Mouse (Mus musculus): Measurements from ENCODE around the gene Slc39a8. TPM values are rescaled to one million over a fixed set of nuclear protein-coding genes. Genes with fewer than 3 reads are reported as not detected.

The Slc39a8 gene
- polyA plus RNA-seq, 1 experiment = 5.4 TPM

DNA sequence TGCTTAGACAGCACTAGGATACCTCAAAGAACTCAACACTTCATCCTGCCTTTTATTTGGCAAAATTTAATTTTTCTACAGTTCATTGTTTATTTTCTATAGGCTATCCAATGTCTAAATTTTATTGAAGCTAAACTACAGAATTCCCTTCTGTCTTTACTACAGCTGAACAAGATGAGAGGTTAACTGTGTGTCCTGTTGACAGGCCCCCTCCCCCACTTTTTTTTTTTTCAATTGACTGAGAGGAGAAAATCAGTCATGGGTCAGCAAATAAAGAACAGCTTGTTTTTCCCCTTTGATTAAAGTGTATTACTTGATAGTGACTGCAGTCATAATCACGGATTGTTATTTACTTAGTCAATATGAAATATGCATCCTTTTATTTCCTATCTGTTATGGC is 31.2 kb downstream of the Slc39a8 start:
- Histone ChIP-seq H3K36me3 (ENCODE audit: control insufficient read depth) (peaks cover 99% of the 10 kb centered on the region), H3K9me3 (ENCODE audit: control insufficient read depth, low read length) (no peaks in the 10 kb centered on the region), H3K27me3 (ENCODE audit: control insufficient read depth) (no peaks in the 10 kb centered on the region), H3K4me1 (ENCODE audit: control insufficient read depth) (peaks cover 27% of the 10 kb centered on the region), H3K4me3 (replicated peaks) (no peak overlapping the region)
- TF ChIP-seq GATA1 (IDR thresholded peaks at IDR 0.05; ENCODE audit: low read length) = no peak
- no peak for TF ChIP-seq TAL1 (IDR thresholded peaks at IDR 0.05; ENCODE audit: low read length)

DNA sequence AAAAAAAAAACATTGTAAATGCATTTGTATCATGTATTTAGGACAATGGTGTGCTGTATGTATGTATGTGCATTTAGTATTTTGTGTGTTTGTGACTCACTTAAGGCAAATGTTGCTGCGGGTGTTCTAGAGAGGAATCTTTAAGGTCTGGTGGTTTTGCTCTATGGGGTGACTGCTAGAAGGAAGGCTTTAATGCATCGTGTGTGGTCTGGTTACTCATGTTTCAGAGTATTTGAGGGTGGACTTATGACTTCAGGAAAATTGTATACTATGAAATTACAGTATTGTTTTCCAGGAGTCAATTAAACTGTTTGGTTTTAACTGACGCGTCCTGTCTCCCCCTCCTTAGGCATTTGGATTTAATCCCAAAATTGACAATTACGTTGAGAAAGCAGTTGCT is 32.1 kb downstream of the Slc39a8 start:
- Histone ChIP-seq H3K9me3 (ENCODE audit: control insufficient read depth, low read length) (no peaks in the 10 kb centered on the region), H3K36me3 (ENCODE audit: control insufficient read depth) (peaks cover 100% of the 10 kb centered on the region), H3K27me3 (ENCODE audit: control insufficient read depth) (no peaks in the 10 kb centered on the region), H3K4me1 (ENCODE audit: control insufficient read depth) (peaks cover 25% of the 10 kb centered on the region), H3K4me3 (replicated peaks) (no peak overlapping the region)
- TF ChIP-seq GATA1 (IDR thresholded peaks at IDR 0.05; ENCODE audit: low read length) (no peak), TAL1 (IDR thresholded peaks at IDR 0.05; ENCODE audit: low read length) (no peak)

DNA sequence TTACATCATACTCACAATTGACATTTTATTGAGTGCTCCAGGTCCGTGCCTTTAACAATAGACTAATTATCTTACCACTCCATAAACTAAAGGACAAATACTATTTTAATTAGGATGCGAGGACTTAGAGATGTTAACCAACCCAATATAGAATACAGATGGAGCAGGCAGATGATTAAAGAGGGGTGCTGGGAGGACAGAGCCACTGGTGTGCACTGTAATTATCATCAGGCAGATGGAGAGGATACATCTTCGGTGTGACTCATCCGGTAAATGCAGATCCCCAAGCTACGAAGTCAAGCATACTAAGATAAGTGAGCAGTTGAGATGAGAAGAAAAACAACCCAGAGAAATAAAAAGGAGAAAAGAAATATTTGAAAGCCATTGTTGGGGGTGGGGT is 34.4 kb downstream of the Slc39a8 start:
- TF ChIP-seq GATA1 (IDR thresholded peaks at IDR 0.05; ENCODE audit: low read length) = no peak
- TF ChIP-seq TAL1 (IDR thresholded peaks at IDR 0.05; ENCODE audit: low read length) = no peak
- H3K36me3 ChIP-seq (ENCODE audit: control insufficient read depth) = peaks cover 91% of the 10 kb centered on the region
- H3K4me3 ChIP-seq (replicated peaks) = no peak overlapping the region
- H3K27me3 ChIP-seq (ENCODE audit: control insufficient read depth) = no peaks in the 10 kb centered on the region
- no peaks in the 10 kb centered on the region for H3K9me3 ChIP-seq (ENCODE audit: control insufficient read depth, low read length)
- peaks cover 10% of the 10 kb centered on the region for H3K4me1 ChIP-seq (ENCODE audit: control insufficient read depth)

DNA sequence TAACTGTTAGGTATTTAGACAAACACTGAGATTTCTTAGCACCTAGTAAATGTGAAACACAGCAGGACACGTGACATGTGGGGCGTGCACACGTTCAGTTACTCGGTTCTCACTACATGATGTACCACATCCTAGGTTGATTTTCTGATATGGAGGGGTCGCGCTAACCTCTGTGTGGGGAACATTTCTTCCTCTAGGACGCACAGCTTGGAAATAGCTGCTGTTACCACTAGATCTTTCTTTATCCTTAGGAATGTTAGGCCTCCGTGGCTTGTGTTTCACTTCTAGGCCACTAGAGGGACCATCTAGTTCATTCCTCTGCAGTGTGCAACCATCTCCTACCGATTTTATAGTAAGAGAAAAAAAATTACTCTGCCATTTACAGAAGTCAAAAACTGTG is 37.7 kb downstream of the Slc39a8 start:
- no peak overlapping the region for H3K4me3 ChIP-seq (replicated peaks)
- H3K9me3 ChIP-seq (ENCODE audit: control insufficient read depth, low read length) = no peaks in the 10 kb centered on the region
- H3K36me3 ChIP-seq (ENCODE audit: control insufficient read depth) = peaks cover 81% of the 10 kb centered on the region
- TF ChIP-seq TAL1 (IDR thresholded peaks at IDR 0.05; ENCODE audit: low read length) (no peak), GATA1 (IDR thresholded peaks at IDR 0.05; ENCODE audit: low read length) (no peak)
- H3K27me3 ChIP-seq (ENCODE audit: control insufficient read depth) = no peaks in the 10 kb centered on the region
- no peaks in the 10 kb centered on the region; the same call in 1 of the 2 replicates for H3K4me1 ChIP-seq (ENCODE audit: control insufficient read depth)

DNA sequence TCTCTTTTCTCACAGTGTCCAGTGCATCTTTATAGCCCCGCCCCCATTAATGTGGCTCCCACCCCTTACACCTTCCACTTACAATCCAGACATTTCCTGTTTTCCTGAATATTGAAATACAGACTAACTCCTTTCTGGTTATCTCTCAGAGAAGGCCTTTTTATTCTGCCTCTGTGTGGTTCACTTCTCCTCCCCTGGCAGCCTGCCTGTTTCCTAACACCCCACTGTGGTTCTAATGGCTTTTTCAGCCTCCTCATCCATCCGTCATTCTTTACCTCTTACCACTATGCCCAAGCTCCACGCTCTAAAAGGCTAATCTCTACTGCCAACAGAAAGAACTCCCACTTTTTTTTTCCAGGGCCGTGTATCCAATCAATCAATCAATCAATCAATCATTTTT is 44.0 kb downstream of the Slc39a8 start:
- H3K4me3 ChIP-seq (replicated peaks) = no peak overlapping the region
- no peaks in the 10 kb centered on the region for H3K27me3 ChIP-seq (ENCODE audit: control insufficient read depth)
- H3K4me1 ChIP-seq (ENCODE audit: control insufficient read depth) = no peaks in the 10 kb centered on the region; the same call in 1 of the 2 replicates
- peaks cover 79% of the 10 kb centered on the region for H3K36me3 ChIP-seq (ENCODE audit: control insufficient read depth)
- no peaks in the 10 kb centered on the region for H3K9me3 ChIP-seq (ENCODE audit: control insufficient read depth, low read length)
- TF ChIP-seq GATA1 (IDR thresholded peaks at IDR 0.05; ENCODE audit: low read length) (no peak), TAL1 (IDR thresholded peaks at IDR 0.05; ENCODE audit: low read length) (no peak)

DNA sequence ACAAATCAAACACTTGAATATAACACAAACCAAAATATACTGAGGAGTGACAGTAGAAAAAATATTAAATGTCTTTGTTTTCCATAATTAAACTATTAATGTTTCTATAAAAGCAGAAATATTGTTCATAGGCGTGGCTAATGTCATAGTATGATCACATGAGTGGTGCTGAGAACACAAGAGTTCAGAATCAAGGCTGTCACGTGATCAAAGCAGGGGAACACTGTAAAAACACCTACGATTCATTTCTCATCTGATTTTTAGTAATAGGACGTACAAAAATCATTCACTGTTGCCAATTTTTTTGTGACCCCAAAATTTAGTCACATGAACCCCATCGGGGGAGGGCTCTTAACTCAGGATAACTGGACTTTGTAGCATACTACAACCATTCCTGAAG is 47.2 kb downstream of the Slc39a8 start:
- Histone ChIP-seq H3K4me1 (ENCODE audit: control insufficient read depth) (no peaks in the 10 kb centered on the region), H3K27me3 (ENCODE audit: control insufficient read depth) (no peaks in the 10 kb centered on the region), H3K36me3 (ENCODE audit: control insufficient read depth) (peaks cover 83% of the 10 kb centered on the region), H3K4me3 (replicated peaks) (no peak overlapping the region), H3K9me3 (ENCODE audit: control insufficient read depth, low read length) (no peaks in the 10 kb centered on the region)
- no peak for TF ChIP-seq GATA1 (IDR thresholded peaks at IDR 0.05; ENCODE audit: low read length)
- TF ChIP-seq TAL1 (IDR thresholded peaks at IDR 0.05; ENCODE audit: low read length) = no peak

DNA sequence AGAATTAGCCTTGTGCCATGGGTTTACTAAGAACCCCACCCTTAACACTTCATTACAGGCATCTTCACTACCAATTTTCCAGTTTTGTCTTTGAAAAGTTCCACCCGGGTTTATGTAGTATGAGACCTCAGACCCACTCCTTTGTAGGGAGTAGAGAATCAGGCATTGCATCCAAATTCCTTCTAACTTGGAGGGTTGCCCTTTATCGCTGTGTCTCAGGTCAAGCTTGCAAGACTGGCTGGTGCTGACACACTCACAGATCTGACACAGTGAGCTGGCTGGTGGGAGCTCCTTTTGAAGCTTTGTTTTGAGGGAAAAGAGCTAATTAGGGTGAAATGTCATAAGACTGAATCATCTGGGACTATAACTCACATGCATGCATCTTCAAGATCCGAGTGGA is 48.5 kb downstream of the Slc39a8 start:
- TF ChIP-seq TAL1 (IDR thresholded peaks at IDR 0.05; ENCODE audit: low read length) (no peak), GATA1 (IDR thresholded peaks at IDR 0.05; ENCODE audit: low read length) (no peak)
- Histone ChIP-seq H3K36me3 (ENCODE audit: control insufficient read depth) (peaks cover 84% of the 10 kb centered on the region), H3K27me3 (ENCODE audit: control insufficient read depth) (no peaks in the 10 kb centered on the region), H3K9me3 (ENCODE audit: control insufficient read depth, low read length) (no peaks in the 10 kb centered on the region), H3K4me3 (replicated peaks) (no peak overlapping the region), H3K4me1 (ENCODE audit: control insufficient read depth) (no peaks in the 10 kb centered on the region)

DNA sequence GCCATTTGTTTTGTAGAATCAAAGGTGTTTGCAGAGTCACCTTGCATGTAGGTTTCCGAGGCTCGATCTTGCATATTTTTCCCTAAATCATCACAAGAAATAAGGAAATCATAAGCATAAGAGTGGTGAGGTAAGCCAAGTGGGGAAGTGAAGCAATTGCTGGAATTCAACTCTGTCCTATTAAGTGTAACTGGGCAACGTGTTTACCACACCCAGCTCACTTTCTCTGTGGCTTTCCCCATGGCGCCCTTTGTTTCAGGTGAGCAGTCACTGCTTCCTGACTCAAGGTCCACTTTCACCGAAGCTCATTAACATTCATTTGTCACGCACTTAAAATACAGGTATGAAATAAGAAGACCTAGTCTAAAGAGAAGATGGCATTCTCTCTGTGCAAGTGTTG is 53.0 kb downstream of the Slc39a8 start:
- peaks cover 64% of the 10 kb centered on the region for H3K36me3 ChIP-seq (ENCODE audit: control insufficient read depth)
- no peaks in the 10 kb centered on the region for H3K4me1 ChIP-seq (ENCODE audit: control insufficient read depth)
- no peak overlapping the region for H3K4me3 ChIP-seq (replicated peaks)
- TF ChIP-seq TAL1 (IDR thresholded peaks at IDR 0.05; ENCODE audit: low read length) (no peak), GATA1 (IDR thresholded peaks at IDR 0.05; ENCODE audit: low read length) (no peak)
- H3K9me3 ChIP-seq (ENCODE audit: control insufficient read depth, low read length) = no peaks in the 10 kb centered on the region
- H3K27me3 ChIP-seq (ENCODE audit: control insufficient read depth) = no peaks in the 10 kb centered on the region

DNA sequence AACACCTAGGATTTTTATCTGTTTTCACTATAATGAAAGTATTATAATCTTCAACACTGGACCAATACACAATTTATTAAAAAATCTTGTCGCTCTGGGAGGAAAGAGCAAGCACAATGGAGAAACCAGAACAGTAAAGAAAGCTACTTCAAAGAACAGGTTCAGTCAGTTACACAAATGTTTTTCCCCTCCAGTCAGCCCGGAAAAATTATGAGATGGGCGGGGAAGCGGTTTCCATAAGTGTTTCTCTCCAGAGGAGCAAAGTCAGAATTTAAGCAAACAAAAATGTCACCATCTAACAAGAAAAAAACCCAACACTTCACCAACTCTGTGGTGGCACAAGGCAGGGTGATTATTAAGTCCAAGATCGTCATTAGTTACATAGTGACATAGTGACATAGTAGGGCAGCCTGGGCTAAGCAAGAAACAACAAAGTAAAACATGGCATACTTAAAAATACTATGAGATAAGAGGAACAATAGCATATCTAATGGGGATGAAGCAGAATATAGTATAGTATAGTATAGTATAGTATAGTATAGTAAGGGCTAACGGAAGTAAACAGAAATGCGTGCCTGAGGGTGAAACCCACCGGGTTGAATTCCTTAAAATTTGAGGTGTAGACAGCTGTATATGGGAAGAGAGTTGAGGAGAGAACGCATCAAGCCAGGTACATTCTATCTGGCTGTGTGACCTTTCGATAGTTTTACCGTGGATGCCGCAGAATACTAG is 61.0 kb downstream of the Slc39a8 start:
- peaks cover 73% of the 10 kb centered on the region for H3K36me3 ChIP-seq (ENCODE audit: control insufficient read depth)
- no peak for TF ChIP-seq TAL1 (IDR thresholded peaks at IDR 0.05; ENCODE audit: low read length)
- no peak for TF ChIP-seq GATA1 (IDR thresholded peaks at IDR 0.05; ENCODE audit: low read length)
- H3K4me3 ChIP-seq (replicated peaks) = no peak overlapping the region
- peaks cover 1% of the 10 kb centered on the region for H3K4me1 ChIP-seq (ENCODE audit: control insufficient read depth)
- no peaks in the 10 kb centered on the region for H3K27me3 ChIP-seq (ENCODE audit: control insufficient read depth)
- H3K9me3 ChIP-seq (ENCODE audit: control insufficient read depth, low read length) = no peaks in the 10 kb centered on the region

DNA sequence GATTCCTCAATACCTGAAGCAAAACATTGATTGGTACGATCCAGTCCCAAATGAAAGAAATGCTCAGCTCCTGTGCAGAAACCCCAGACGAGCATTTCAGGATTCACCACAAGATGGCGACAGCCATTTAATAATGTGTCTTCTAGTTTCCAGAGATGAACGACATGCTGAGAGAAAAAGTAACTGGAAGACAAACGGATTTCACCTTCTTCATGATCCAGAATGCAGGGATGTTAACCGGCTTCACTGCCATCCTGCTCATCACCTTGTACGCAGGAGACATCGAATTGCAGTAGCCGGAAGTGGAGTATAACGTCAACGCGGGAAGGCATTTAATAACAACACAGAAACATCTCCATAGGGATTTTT is 61.6 kb downstream of the Slc39a8 start:
- H3K4me3 ChIP-seq (replicated peaks) = no peak overlapping the region
- no peak for TF ChIP-seq GATA1 (IDR thresholded peaks at IDR 0.05; ENCODE audit: low read length)
- no peak for TF ChIP-seq TAL1 (IDR thresholded peaks at IDR 0.05; ENCODE audit: low read length)
- H3K9me3 ChIP-seq (ENCODE audit: control insufficient read depth, low read length) = no peaks in the 10 kb centered on the region
- H3K4me1 ChIP-seq (ENCODE audit: control insufficient read depth) = peaks cover 1% of the 10 kb centered on the region
- H3K27me3 ChIP-seq (ENCODE audit: control insufficient read depth) = no peaks in the 10 kb centered on the region
- peaks cover 73% of the 10 kb centered on the region for H3K36me3 ChIP-seq (ENCODE audit: control insufficient read depth)
